ENCODE assay signal across 28 mouse cellular contexts in the genomic region with DNA sequence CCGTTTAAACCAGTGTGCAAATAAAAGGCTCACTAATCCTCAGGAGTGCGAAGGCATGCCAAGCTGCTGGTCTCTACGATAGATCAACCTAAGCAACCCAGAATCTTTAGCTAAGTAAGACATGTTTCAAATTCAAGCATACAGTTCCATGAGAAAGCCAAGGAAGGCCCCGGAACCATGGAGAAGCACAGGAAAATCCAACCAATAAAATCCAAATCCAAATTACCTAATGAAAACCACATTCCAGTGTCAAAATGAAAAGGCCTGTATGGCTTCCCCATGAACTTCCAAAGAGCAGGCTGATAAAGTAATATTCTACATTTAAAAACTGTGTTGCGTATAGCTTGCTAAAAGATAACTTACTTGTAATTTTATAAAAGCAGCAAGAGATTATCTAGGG.
DNase-seq lines count a peak whose midpoint lies in the region; ATAC-seq and TF ChIP-seq lines count a peak whose summit lies in the region.
"Had no signal": no experiment of that assay in that cellular context is flagged by ENCODE, and none has a peak within 500 bp of the region (broad histone marks: within the 10 kb centered on the region; RNA-seq: fewer than 3 reads in every experiment).

No protein-coding gene starts in this region.

- peak; percentile 87 for DNase-seq in midbrain, embryonic 11.5 days (ENCODE audit: low spot score, missing footprints)
- DNase-seq in embryonic facial prominence, embryonic 10.5 days (ENCODE audit: low spot score) = no peak
- peak; percentile 7 for DNase-seq in limb, embryonic 14.5 days (ENCODE audit: low spot score)
- no peak for DNase-seq in urinary bladder, adult 18-20 months (ENCODE audit: low spot score in 2 of 2)
- DNase-seq: adrenal gland, postnatal 10 days; adrenal gland, postnatal 36 days; cerebellum, adult 11 months; cerebellum, adult 2 months; cerebellum, adult 9-11 months; cerebellum, postnatal 25 days; gastrocnemius, postnatal 10 days; gastrocnemius, postnatal 36 days; heart, adult 2 months; heart, postnatal 14 days; heart, postnatal 4 days had no signal

- TF ChIP-seq POLR2A in limb, embryonic 14.5 days (IDR thresholded peaks at IDR 0.05; ENCODE audit: borderline replicate concordance, extremely low read depth, insufficient read depth, insufficient read length) = no peak

- H3K4me1 ChIP-seq in midbrain, embryonic 11.5 days (ENCODE audit: control insufficient read depth, insufficient read depth, low read length) = peaks cover 22% of the 10 kb centered on the region
- peaks cover 12% of the 10 kb centered on the region for H3K4me1 ChIP-seq in midbrain, embryonic 15.5 days
- H3K4me1 ChIP-seq in embryonic facial prominence, embryonic 10.5 days = peaks cover 72% of the 10 kb centered on the region
- H3K4me1 ChIP-seq in embryonic facial prominence, embryonic 13.5 days = peaks cover 45% of the 10 kb centered on the region
- peaks cover 48% of the 10 kb centered on the region for H3K4me1 ChIP-seq in limb, embryonic 14.5 days (ENCODE audit: control insufficient read depth, insufficient read depth, low read length)
- H3K4me1 ChIP-seq in kidney, embryonic 14.5 days (ENCODE audit: control insufficient read depth, insufficient read depth, low read length) = peaks cover 21% of the 10 kb centered on the region

- H3K4me2 ChIP-seq in midbrain, embryonic 11.5 days = no peak overlapping the region
- no peak overlapping the region for H3K4me2 ChIP-seq in midbrain, embryonic 15.5 days
- no peak overlapping the region for H3K4me2 ChIP-seq in embryonic facial prominence, embryonic 13.5 days
- no peak overlapping the region for H3K4me2 ChIP-seq in limb, embryonic 14.5 days (replicated peaks; ENCODE audit: low read depth, low read length, severe bottlenecking)
- no peak overlapping the region for H3K4me2 ChIP-seq in kidney, embryonic 14.5 days (replicated peaks; ENCODE audit: low read depth, low read length)
- H3K4me2 ChIP-seq: embryonic facial prominence, embryonic 15.5 days; forebrain, embryonic 12.5 days; heart, embryonic 13.5 days; hindbrain, embryonic 12.5 days; intestine, embryonic 15.5 days had no signal

- ATAC-seq in midbrain, embryonic 11.5 days (ENCODE audit: low FRiP score) = no peak
- no peak for ATAC-seq in midbrain, embryonic 15.5 days (replicated peaks)
- ATAC-seq in embryonic facial prominence, embryonic 13.5 days (ENCODE audit: insufficient number of reproducible peaks, insufficient read depth, low FRiP score, low TSS enrichment, low read depth) = no peak
- ATAC-seq in limb, embryonic 14.5 days (ENCODE audit: low FRiP score, low read depth) = no peak
- ATAC-seq in kidney, embryonic 14.5 days (ENCODE audit: low FRiP score, low TSS enrichment) = no peak
- ATAC-seq: activated CD4-positive, CD25-positive, alpha-beta regulatory T cell, adult 4 months; CD4-positive, CD25-positive, alpha-beta regulatory T cell, adult 4 months; forebrain, embryonic 16.5 days; hindbrain, embryonic 16.5 days; intestine, embryonic 15.5 days had no signal

- H3K36me3 ChIP-seq in midbrain, embryonic 11.5 days (ENCODE audit: control insufficient read depth, insufficient read depth, low read length) = no peaks in the 10 kb centered on the region
- H3K36me3 ChIP-seq in midbrain, embryonic 15.5 days (replicated peaks) = no peaks in the 10 kb centered on the region
- no peaks in the 10 kb centered on the region for H3K36me3 ChIP-seq in embryonic facial prominence, embryonic 10.5 days (replicated peaks)
- no peaks in the 10 kb centered on the region for H3K36me3 ChIP-seq in embryonic facial prominence, embryonic 13.5 days
- H3K36me3 ChIP-seq in limb, embryonic 14.5 days (ENCODE audit: control insufficient read depth, insufficient read depth, low read length) = no peaks in the 10 kb centered on the region
- H3K36me3 ChIP-seq in kidney, embryonic 14.5 days (ENCODE audit: control insufficient read depth, insufficient read depth, low read length) = no peaks in the 10 kb centered on the region
- H3K36me3 ChIP-seq: embryonic facial prominence, embryonic 15.5 days; forebrain, embryonic 12.5 days; heart, embryonic 10.5 days; heart, embryonic 13.5 days; hindbrain, embryonic 12.5 days; intestine, embryonic 15.5 days had no signal

- WGBS in midbrain, embryonic 11.5 days = 49% methylated on average over 5 of the region's 5 CpGs
- WGBS in midbrain, embryonic 15.5 days = 58% methylated on average over 5 of the region's 5 CpGs
- 61% methylated on average over 5 of the region's 5 CpGs for WGBS in embryonic facial prominence, embryonic 10.5 days
- 45% methylated on average over 5 of the region's 5 CpGs for WGBS in embryonic facial prominence, embryonic 13.5 days
- 35% methylated on average over 5 of the region's 5 CpGs for WGBS in limb, embryonic 14.5 days
- WGBS in kidney, embryonic 14.5 days = 79% methylated on average over 5 of the region's 5 CpGs

- H3K4me3 ChIP-seq in midbrain, embryonic 11.5 days (ENCODE audit: low read depth, low read length) = no peak overlapping the region
- no peak overlapping the region for H3K4me3 ChIP-seq in midbrain, embryonic 15.5 days
- no peak overlapping the region for H3K4me3 ChIP-seq in embryonic facial prominence, embryonic 10.5 days
- H3K4me3 ChIP-seq in embryonic facial prominence, embryonic 13.5 days = no peak overlapping the region
- no peak overlapping the region for H3K4me3 ChIP-seq in limb, embryonic 14.5 days (replicated peaks; ENCODE audit: low read length)
- no peak overlapping the region for H3K4me3 ChIP-seq in kidney, embryonic 14.5 days (ENCODE audit: low read length)
- H3K4me3 ChIP-seq: embryonic facial prominence, embryonic 15.5 days; forebrain, embryonic 12.5 days; heart, adult 2 months; heart, embryonic 10.5 days; heart, embryonic 13.5 days; hindbrain, embryonic 12.5 days; intestine, embryonic 15.5 days had no signal

- H3K9ac ChIP-seq in midbrain, embryonic 11.5 days (ENCODE audit: low read length) = no peak overlapping the region
- no peak overlapping the region for H3K9ac ChIP-seq in midbrain, embryonic 15.5 days
- H3K9ac ChIP-seq in embryonic facial prominence, embryonic 13.5 days = no peak overlapping the region
- no peak overlapping the region for H3K9ac ChIP-seq in limb, embryonic 14.5 days (ENCODE audit: low read depth, low read length, severe bottlenecking)
- no peak overlapping the region for H3K9ac ChIP-seq in kidney, embryonic 14.5 days (ENCODE audit: low read depth, low read length)
- H3K9ac ChIP-seq: embryonic facial prominence, embryonic 15.5 days; forebrain, embryonic 12.5 days; heart, embryonic 13.5 days; hindbrain, embryonic 12.5 days; intestine, embryonic 15.5 days had no signal

- H3K9me3 ChIP-seq in midbrain, embryonic 11.5 days (ENCODE audit: control insufficient read depth, low read length) = no peaks in the 10 kb centered on the region
- H3K9me3 ChIP-seq in midbrain, embryonic 15.5 days = no peaks in the 10 kb centered on the region
- H3K9me3 ChIP-seq in embryonic facial prominence, embryonic 10.5 days = no peaks in the 10 kb centered on the region
- H3K9me3 ChIP-seq in embryonic facial prominence, embryonic 13.5 days = no peaks in the 10 kb centered on the region
- H3K9me3 ChIP-seq in limb, embryonic 14.5 days (ENCODE audit: control insufficient read depth, low read length) = no peaks in the 10 kb centered on the region
- no peaks in the 10 kb centered on the region for H3K9me3 ChIP-seq in kidney, embryonic 14.5 days (ENCODE audit: control insufficient read depth, low read length)
- H3K9me3 ChIP-seq: embryonic facial prominence, embryonic 15.5 days; forebrain, embryonic 12.5 days; heart, embryonic 10.5 days; heart, embryonic 13.5 days; hindbrain, embryonic 12.5 days; intestine, embryonic 15.5 days had no signal

- no peak overlapping the region for H3K27ac ChIP-seq in midbrain, embryonic 11.5 days (ENCODE audit: low read depth, low read length)
- no peak overlapping the region for H3K27ac ChIP-seq in midbrain, embryonic 15.5 days
- H3K27ac ChIP-seq in embryonic facial prominence, embryonic 10.5 days (replicated peaks) = peak overlapping the region; percentile 67
- peak overlapping the region; percentile 57 for H3K27ac ChIP-seq in embryonic facial prominence, embryonic 13.5 days
- H3K27ac ChIP-seq in limb, embryonic 14.5 days (replicated peaks; ENCODE audit: low read depth, low read length) = no peak overlapping the region
- H3K27ac ChIP-seq in kidney, embryonic 14.5 days (ENCODE audit: low read depth, low read length) = no peak overlapping the region
- H3K27ac ChIP-seq: embryonic facial prominence, embryonic 15.5 days; forebrain, embryonic 12.5 days; heart, adult 2 months; heart, embryonic 10.5 days; heart, embryonic 13.5 days; hindbrain, embryonic 12.5 days; intestine, embryonic 15.5 days had no signal

- no peaks in the 10 kb centered on the region for H3K27me3 ChIP-seq in midbrain, embryonic 11.5 days (ENCODE audit: control insufficient read depth, insufficient read depth, low read length)
- no peaks in the 10 kb centered on the region for H3K27me3 ChIP-seq in midbrain, embryonic 15.5 days (replicated peaks)
- H3K27me3 ChIP-seq in embryonic facial prominence, embryonic 10.5 days (replicated peaks; ENCODE audit: low read depth, poor library complexity, severe bottlenecking) = no peaks in the 10 kb centered on the region
- no peaks in the 10 kb centered on the region for H3K27me3 ChIP-seq in embryonic facial prominence, embryonic 13.5 days
- H3K27me3 ChIP-seq in limb, embryonic 14.5 days (ENCODE audit: control insufficient read depth, insufficient read depth, low read length) = no peaks in the 10 kb centered on the region
- no peaks in the 10 kb centered on the region for H3K27me3 ChIP-seq in kidney, embryonic 14.5 days (ENCODE audit: control insufficient read depth, insufficient read depth, low read length)
- H3K27me3 ChIP-seq: embryonic facial prominence, embryonic 15.5 days; heart, embryonic 13.5 days; hindbrain, embryonic 12.5 days; intestine, embryonic 15.5 days had no signal

Comparison
In these comparisons a context has a peak if more than half of its experiments do, and no peak if none do; other contexts are left out.
1. DNase-seq: peak in midbrain, embryonic 11.5 days (single experiment) and limb, embryonic 14.5 days (single experiment); none in embryonic facial prominence, embryonic 10.5 days (single experiment) and urinary bladder, adult 18-20 months (0 of 2).
2. H3K27ac ChIP-seq: peak in embryonic facial prominence, embryonic 10.5 days (single experiment) and embryonic facial prominence, embryonic 13.5 days (single experiment); none in midbrain, embryonic 11.5 days (single experiment), midbrain, embryonic 15.5 days (single experiment), limb, embryonic 14.5 days (single experiment) and kidney, embryonic 14.5 days (single experiment).